Mouse (Mus musculus): ENCODE measurements around the gene Hspa14.

GRCm38 (mm10) chr2:3445984-3446383 is 66.6 kb downstream of the Hspa14 start:
- TF ChIP-seq CTCF (IDR thresholded peaks at IDR 0.05; ENCODE audit: low read depth, low read length) (no peak), POLR2A (IDR thresholded peaks at IDR 0.05; ENCODE audit: insufficient read depth, low read length) (no peak)

Data from ES-Bruce4 (cell line).